Mouse (Mus musculus) bone marrow macrophage, adult 2 months (primary cell): ENCODE data around the gene Rpl36al.

Source experiments
- CTCF ChIP-seq: IDR thresholded peaks from 2 replicates; pipeline ENCODE4 v1.5.1; 2012; ENCODE audit warnings: low read depth, mild to moderate bottlenecking, low read length, moderate library complexity
- POLR2A ChIP-seq: IDR thresholded peaks from 2 replicates; pipeline ENCODE4 v1.6.1; 2012; ENCODE audit warnings: mild to moderate bottlenecking, low read depth, low read length, borderline replicate concordance

DNA sequence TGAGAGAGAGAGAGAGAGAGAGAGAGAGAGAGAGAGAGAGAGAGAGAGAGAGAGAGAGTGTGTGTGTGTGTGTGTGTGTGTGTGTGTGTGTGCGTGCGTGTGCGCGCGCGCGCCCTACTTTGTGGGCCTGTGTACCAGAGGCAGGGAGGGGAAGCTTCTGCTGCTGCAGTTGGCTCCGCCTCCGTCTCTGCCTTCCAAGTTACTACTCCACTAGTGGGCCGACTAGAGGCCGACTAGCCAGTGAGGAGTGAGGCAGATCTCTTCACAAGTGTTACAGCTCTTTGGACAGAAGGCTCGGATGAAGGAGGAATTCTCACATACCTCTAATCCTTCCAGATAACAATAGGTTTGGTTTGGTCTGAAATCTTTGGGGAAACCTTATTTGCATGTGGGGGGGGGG is 4.5 kb downstream of the Rpl36al start:
- TF ChIP-seq CTCF (no peak), POLR2A (no peak)
